Mouse (Mus musculus) cerebellum, adult 2 months (tissue): Measurements from ENCODE around the gene Rerg. TPM values are rescaled to one million over a fixed set of nuclear protein-coding genes. Genes with fewer than 3 reads are reported as not detected.
A peak's percentile ranks its signal among the peaks of the same experiment; 100 is the strongest.

Source experiments
- DNase-seq, 2 experiments: peaks; one replicate each; pipeline ENCODE4 v3.0.0; 2021
- H3K27ac ChIP-seq: fragments of 200-500 bp; 2 replicates; pipeline ENCODE4 v1.5.1; 2012; ENCODE audit warnings: low read length, control low read depth, inconsistent platforms; ENCODE audit not compliant: insufficient read depth
- H3K27me3 ChIP-seq: fragments of 200-500 bp; 2 replicates; pipeline ENCODE4 v1.6.1; 2012; ENCODE audit warnings: inconsistent platforms, mild to moderate bottlenecking, low read length, moderate library complexity; ENCODE audit not compliant: control insufficient read depth, insufficient read depth
- H3K4me1 ChIP-seq: fragments of 200-500 bp; 2 replicates; pipeline ENCODE4 v1.6.1; 2011; ENCODE audit warnings: low read length; ENCODE audit not compliant: control insufficient read depth, insufficient read depth
- H3K4me3 ChIP-seq: fragments of 200-500 bp; replicated peaks from 2 replicates; pipeline ENCODE3; 2011; ENCODE audit warnings: mild to moderate bottlenecking, low read depth, low read length, control low read depth; ENCODE audit not compliant: insufficient read depth
- CTCF ChIP-seq: fragments of 200-500 bp; IDR thresholded peaks from 2 replicates; pipeline ENCODE4 v1.5.1; 2011; ENCODE audit warnings: low read depth, mild to moderate bottlenecking, control low read depth, low read length, moderate library complexity, borderline replicate concordance; ENCODE audit not compliant: insufficient read depth
- POLR2A ChIP-seq: fragments of 200-500 bp; IDR thresholded peaks from 2 replicates; pipeline ENCODE4 v1.6.1; 2011; ENCODE audit warnings: low read length, control low read depth, borderline replicate concordance; ENCODE audit not compliant: insufficient read depth
- WGBS: fragments of 180-500 bp; shearing (Covaris S2); methylation state at CpG from one replicate; pipeline ENCODE4 v1.1.7; 2018; 5-methylcytosine and 5-hydroxymethylcytosine counted together
- polyA plus RNA-seq: library from polyadenylated mRNA; depleted of rRNA; stranded (reverse); fragments of >200 nt; gene quantifications from 2 replicates; pipeline ENCODE4 v1.2.3, GENCODE M21; 2012; rRNA removed

Gene Rerg
- 7.0 and 9.2 TPM in 2 replicates for polyA plus RNA-seq

DNA sequence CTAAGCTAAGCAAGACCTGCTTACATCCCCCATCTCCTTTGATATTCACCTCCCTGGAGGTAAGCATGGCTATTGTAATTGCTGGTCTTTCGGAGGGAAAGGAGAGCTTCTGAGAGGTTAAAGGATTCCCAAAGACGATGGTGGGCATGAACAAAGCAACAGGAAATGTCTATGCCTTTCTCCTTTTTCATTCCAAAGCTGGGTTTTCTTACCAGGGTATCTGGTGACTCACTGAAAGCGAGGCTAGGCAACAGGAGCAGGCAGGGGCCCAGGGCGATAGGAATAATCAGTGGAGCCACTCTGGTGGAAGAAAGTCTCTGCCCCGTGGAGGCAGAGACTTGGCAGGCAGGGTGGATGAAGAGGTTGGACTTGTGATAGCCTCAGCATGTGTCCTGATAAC is at the start of gene Rerg:
Gene Rerg (minus strand): TSS at position 272 of the 400 bp plus-strand sequence.
- TF ChIP-seq POLR2A (no peak), CTCF (no peak)
- H3K27ac ChIP-seq = no peak within 1 kb of the TSS

DNA sequence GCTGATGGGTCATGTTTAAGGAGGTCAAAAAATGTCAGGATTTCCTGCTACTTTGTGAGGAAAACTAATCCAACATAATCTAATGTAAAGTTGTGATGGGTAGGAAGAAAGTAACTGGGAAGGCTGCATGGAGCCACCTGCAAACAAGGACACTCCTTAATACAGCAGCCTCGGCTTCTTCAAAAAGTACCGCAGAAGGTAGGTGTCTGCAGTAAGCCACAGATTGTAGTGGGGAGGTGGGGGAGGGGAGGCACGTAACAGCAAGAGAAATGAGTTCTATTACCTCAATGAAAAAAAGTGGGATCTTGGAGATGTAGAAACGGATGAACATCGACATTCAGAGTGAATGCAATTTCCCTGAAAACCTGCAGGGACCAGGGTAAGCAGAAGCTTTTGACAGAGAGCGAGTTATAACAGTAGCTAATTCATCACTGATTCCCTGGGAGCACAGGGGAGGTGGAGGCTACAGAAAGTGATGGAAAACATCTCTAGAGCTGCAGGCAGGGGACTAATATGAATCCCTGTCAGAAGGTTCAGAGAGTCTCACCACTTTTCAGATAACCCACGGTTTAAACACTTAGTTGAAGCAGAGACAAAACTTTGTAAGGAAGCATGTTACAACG is 47.7 kb upstream of the Rerg start:
- H3K27ac ChIP-seq = no peak overlapping the region
- H3K4me3 ChIP-seq = no peak overlapping the region
- H3K27me3 ChIP-seq = no peaks in the 10 kb centered on the region
- TF ChIP-seq POLR2A (no peak), CTCF (no peak)
- WGBS = 82% methylated on average over 8 of the region's 8 CpGs
- no peak for DNase-seq
- no peaks in the 10 kb centered on the region for H3K4me1 ChIP-seq

More for the DNA sequence above, at the start of gene Rerg:
- WGBS = 49% methylated on average over 5 of the region's 5 CpGs
- no peaks in the 10 kb centered on the region; the same call in 1 of the 2 replicates for H3K4me1 ChIP-seq
- peak within 1 kb of the TSS; percentile 55 for H3K4me3 ChIP-seq
- H3K27me3 ChIP-seq = no peaks in the 10 kb centered on the region
- DNase-seq = no peak

DNA sequence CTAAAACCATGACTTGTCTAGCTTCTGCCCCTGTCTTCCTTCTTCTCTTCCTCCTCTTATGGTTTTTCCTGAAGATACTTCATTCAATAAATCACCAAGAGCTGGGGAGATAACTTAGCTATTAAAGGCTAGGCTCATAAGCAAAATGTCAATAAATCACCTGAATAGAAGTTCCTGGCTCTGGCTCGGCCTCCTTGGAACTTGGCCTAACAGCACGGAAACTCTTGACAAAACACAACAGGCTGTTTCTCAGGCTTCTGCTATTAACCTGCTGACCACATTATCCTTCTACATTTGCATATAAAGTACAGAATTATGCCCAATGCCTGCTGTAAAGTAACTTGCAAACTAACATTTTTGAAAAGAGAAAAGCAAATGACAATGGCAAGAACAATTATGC is 41.1 kb upstream of the Rerg start:
- TF ChIP-seq CTCF = no peak
- no peak for TF ChIP-seq POLR2A
- Histone ChIP-seq H3K4me3 (no peak overlapping the region), H3K27ac (no peak overlapping the region), H3K4me1 (peaks cover 10% of the 10 kb centered on the region; the same call in 1 of the 2 replicates), H3K27me3 (no peaks in the 10 kb centered on the region)
- 81% methylated on average over 2 of the region's 2 CpGs for WGBS
- DNase-seq = no peak

DNA sequence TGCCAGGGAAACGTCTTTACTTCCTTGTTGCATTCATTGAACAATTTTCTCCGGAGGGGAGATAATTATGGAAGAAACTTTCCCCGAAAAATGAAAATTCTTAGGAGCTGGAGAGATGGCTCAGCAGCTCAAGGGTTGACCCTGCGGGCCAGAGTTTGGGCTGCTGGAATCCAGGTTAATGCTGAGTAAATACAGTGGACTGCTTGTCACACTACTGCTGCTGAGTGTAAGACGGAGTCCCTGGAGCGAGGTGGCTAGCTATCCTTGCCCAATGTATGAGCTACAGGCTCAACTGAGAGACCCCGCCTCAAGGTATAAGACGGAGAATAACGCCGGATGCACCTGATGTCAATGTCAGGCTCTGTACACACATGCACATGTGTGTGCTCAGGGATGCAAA is 40.7 kb upstream of the Rerg start:
- no peak overlapping the region for H3K27ac ChIP-seq
- H3K4me1 ChIP-seq = peaks cover 10% of the 10 kb centered on the region; the same call in 1 of the 2 replicates

DNA sequence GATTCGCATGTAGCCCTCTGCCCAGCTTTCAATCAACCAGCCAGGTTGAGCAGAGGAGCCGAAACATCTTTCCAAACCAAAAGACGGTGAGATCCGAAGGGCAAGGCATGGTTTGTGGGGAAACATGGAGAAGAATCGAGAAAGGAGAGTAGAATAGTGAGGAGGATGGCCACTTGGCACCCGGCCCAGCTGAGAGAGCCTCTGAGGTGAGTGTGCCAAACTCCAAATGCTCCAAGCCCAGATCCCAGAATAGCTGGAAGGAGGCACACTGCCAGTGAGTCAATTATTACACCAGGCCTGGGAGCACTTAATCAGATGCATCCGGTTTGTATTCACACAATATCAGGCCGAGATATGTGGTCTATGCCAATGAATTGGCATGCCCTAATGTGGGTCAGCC is 39.7 kb upstream of the Rerg start:
- Histone ChIP-seq H3K4me1 (peaks cover 10% of the 10 kb centered on the region; the same call in 1 of the 2 replicates), H3K4me3 (no peak overlapping the region), H3K27ac (no peak overlapping the region), H3K27me3 (no peaks in the 10 kb centered on the region)
- TF ChIP-seq CTCF (no peak), POLR2A (no peak)
- WGBS = 7% methylated on average over 8 of the region's 8 CpGs
- DNase-seq = peak; percentile 68 to 83

More for the DNA sequence above, 40.7 kb upstream of the Rerg start:
- WGBS = 96% methylated on average over 10 of the region's 10 CpGs
- no peak for DNase-seq
- TF ChIP-seq CTCF (no peak), POLR2A (no peak)
- H3K4me3 ChIP-seq = no peak overlapping the region
- H3K27me3 ChIP-seq = no peaks in the 10 kb centered on the region

DNA sequence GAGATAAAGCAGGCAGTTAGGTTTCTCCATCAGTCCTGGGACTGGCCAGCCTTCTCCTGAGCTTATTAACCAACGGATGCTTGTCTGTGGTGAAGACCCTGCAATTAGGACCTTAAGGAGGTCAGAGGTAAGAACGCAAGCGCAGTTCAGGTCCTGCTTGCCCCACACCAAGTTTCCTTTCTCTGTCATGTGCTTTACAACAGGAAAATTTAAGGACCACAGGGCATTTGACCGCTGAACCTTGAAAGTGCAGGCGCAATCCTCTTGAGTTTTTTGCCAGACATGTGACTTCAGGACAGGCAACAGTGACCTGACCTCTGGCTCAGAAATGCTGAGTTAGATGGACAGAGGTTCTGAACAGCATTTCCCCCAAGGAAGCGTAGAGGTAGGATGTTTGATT is 36.8 kb upstream of the Rerg start:
- no peak for DNase-seq
- H3K27ac ChIP-seq = no peak overlapping the region
- WGBS = 96% methylated on average over 6 of the region's 6 CpGs
- H3K4me3 ChIP-seq = no peak overlapping the region
- TF ChIP-seq POLR2A (no peak), CTCF (no peak)
- H3K4me1 ChIP-seq = peaks cover 10% of the 10 kb centered on the region; the same call in 1 of the 2 replicates
- no peaks in the 10 kb centered on the region for H3K27me3 ChIP-seq

DNA sequence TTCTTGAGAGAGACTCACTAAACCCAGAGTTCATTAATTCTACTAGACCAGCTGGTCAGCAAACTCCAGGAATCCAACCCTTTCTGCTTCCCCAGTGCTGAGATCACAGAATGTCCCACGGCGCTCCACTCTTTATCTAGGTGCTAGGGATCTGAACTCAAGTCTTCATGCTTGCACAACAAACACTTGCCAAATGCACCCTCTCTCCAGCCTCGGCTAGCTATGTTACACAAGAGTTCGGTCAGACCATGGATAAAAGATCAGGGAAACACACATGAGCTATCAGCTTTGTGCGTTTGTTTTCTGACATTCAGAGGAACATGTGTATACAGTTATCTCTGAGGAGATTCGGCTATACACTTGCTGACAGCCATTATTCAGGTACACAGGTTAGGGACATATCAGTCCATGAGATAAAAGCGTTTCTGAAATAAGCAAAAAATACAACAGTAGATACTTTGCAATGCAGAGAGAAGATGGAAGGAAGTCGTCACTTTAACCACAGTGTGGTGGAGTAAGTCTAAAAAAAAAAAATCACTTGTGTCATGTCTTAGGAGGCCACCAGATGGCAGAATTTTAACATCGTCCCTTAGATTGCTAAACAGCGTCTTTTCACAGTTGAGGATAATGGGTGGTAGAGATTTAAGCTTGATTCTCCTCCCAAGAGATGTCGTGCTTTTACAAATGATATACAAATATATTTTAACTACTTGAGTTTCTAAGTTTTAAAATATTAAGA is 35.5 kb upstream of the Rerg start:
- Histone ChIP-seq H3K27me3 (no peaks in the 10 kb centered on the region), H3K4me1 (peaks cover 10% of the 10 kb centered on the region; the same call in 1 of the 2 replicates), H3K27ac (no peak overlapping the region), H3K4me3 (no peak overlapping the region)
- TF ChIP-seq CTCF (no peak), POLR2A (no peak)
- 54% methylated on average over 11 of the region's 11 CpGs for WGBS
- DNase-seq = peak in 1 of 2 experiments; percentile 14

DNA sequence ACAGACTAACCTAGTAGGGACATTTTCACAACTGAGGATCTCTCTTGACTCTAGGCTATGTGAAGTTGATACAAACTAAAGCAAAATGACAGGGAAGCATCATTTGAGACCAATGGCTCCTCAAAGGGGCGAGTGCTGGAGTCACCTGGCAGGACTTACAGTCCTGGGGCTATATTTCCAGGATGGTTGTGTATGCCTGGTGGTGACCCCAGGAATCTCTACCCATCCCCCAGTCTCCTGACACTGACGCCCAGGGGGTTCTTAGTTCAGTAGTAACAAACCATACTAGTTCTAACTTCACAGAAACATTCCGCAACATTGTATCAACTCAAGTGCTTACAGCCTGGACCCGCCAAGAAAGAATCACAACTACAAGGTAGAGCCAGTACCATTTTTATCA is 32.4 kb upstream of the Rerg start:
- WGBS = 83% methylated on average over 4 of the region's 4 CpGs
- DNase-seq = no peak
- Histone ChIP-seq H3K27ac (no peak overlapping the region), H3K4me1 (no peaks in the 10 kb centered on the region), H3K4me3 (no peak overlapping the region), H3K27me3 (no peaks in the 10 kb centered on the region)
- TF ChIP-seq POLR2A = no peak
- TF ChIP-seq CTCF = no peak
